Mouse (Mus musculus): ENCODE measurements around the gene Ube2l3. TPM values are rescaled to one million over a fixed set of nuclear protein-coding genes. Genes with fewer than 3 reads are reported as not detected.
"Not testable (repeated sequence)": the region's sequence is repeated elsewhere in the genome, so short reads cannot be mapped to it uniquely, and the experiment has no call there.

The Ube2l3 gene
- polyA plus RNA-seq, 1 experiment: 173 TPM

DNA sequence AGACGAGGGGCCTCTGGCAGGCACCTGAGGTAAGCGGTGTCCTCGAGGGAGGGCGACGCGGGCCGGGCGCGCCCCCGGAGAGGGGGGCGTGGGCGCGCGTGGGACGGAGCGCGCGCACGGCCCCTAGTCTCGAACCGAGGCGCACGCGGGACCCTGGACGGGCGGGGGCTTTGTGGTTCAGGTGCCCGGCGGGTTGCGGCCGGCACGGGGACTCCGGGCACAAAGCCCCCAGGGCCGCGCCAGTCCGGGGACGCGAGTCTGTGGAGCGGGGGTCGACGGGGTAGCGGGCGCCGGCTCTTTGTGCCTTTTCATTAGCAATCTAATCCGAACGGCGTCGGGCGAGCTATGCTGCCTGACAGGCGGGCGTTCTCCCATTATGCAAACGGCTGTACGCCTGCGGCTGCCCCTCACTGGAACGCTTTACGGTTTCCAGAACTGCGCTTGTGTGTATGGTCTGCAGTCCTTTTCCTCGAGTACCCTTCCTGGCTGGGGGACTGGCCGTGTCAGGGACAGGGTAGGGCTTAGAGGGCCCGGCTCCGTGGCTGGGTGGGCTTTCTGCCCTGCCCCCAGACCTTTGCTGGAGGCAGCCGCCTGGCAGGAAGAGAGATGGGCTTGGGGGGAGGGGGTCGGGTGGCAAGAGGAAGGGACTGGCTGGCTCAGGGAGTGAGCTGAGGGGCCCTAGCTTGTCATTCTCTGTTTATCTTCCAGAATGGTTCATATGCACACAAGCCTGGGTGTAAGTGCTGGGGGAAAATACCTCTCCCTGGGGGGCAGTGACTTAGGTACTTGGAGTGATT lies 31.5 kb upstream of the Ube2l3 start:
- Histone ChIP-seq H3K4me3 (ENCODE audit: insufficient read depth, low read length) (peak overlapping the region; percentile 71), H3K4me1 (ENCODE audit: control insufficient read depth, insufficient read depth, low read length) (peaks cover 14% of the 10 kb centered on the region), H3K27ac (ENCODE audit: insufficient read depth, low read length) (no peak overlapping the region)
- no peak for TF ChIP-seq POLR2A (IDR thresholded peaks at IDR 0.05; ENCODE audit: low read depth, low read length)
- no peak for TF ChIP-seq CTCF (IDR thresholded peaks at IDR 0.05; ENCODE audit: borderline replicate concordance, insufficient read depth, low read length)

GRCm38 (mm10) chr16:17232794-17233701 lies 30.6 kb upstream of the Ube2l3 start, which contains the start of gene Hic2:
Hic2 (plus strand) TSS chr16:17233572.
- Histone ChIP-seq H3K4me1 (ENCODE audit: control insufficient read depth, insufficient read depth, low read length) (peaks cover 14% of the 10 kb centered on the region), H3K27ac (ENCODE audit: insufficient read depth, low read length) (no peak within 1 kb of the TSS), H3K4me3 (ENCODE audit: insufficient read depth, low read length) (peak within 1 kb of the TSS; percentile 71)
- TF ChIP-seq POLR2A (IDR thresholded peaks at IDR 0.05; ENCODE audit: low read depth, low read length) (peak; percentile 73), CTCF (IDR thresholded peaks at IDR 0.05; ENCODE audit: borderline replicate concordance, insufficient read depth, low read length) (no peak)

- not testable (repeated sequence) for H3K27ac ChIP-seq (ENCODE audit: insufficient read depth, low read length); H3K4me3 ChIP-seq (ENCODE audit: insufficient read depth, low read length)
- H3K4me1 ChIP-seq (ENCODE audit: control insufficient read depth, insufficient read depth, low read length): peaks cover 14% of the 10 kb centered on the region
Observed at GRCm38 (mm10) chr16:17231523-17231922, 29.1 kb upstream of the Ube2l3 start.

DNA sequence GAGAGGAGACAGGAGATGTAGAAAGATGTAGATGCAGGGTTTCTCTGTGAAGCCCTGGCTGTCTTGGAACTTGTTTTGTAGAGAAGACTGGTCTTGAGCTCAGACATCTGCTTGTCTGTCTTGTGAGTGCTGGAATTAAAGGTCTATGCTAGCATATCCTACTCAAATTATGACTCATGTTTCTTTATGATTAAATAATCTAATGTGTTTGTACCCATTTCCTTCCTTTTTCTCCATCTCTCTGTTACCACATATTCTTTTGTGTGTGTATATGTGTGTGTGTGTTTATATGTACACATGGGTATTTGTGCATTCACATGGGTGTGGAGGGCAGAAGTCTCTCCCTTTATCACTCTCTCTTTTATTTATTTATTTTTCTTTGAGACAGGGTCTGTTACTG lies 24.0 kb upstream of the Ube2l3 start:
- Histone ChIP-seq H3K4me3 (ENCODE audit: insufficient read depth, low read length) (no peak overlapping the region), H3K4me1 (ENCODE audit: control insufficient read depth, insufficient read depth, low read length) (no peaks in the 10 kb centered on the region), H3K27ac (ENCODE audit: insufficient read depth, low read length) (no peak overlapping the region)
- no peak for TF ChIP-seq POLR2A (IDR thresholded peaks at IDR 0.05; ENCODE audit: low read depth, low read length)
- no peak for TF ChIP-seq CTCF (IDR thresholded peaks at IDR 0.05; ENCODE audit: borderline replicate concordance, insufficient read depth, low read length)

GRCm38 (mm10) chr16:17225584-17225983 lies 23.1 kb upstream of the Ube2l3 start:
- no peaks in the 10 kb centered on the region for H3K4me1 ChIP-seq (ENCODE audit: control insufficient read depth, insufficient read depth, low read length)
- H3K4me3 ChIP-seq (ENCODE audit: insufficient read depth, low read length): no peak overlapping the region

GRCm38 (mm10) chr16:17222197-17222596 lies 19.7 kb upstream of the Ube2l3 start:
- no peaks in the 10 kb centered on the region for H3K4me1 ChIP-seq (ENCODE audit: control insufficient read depth, insufficient read depth, low read length)
- no peak overlapping the region for H3K4me3 ChIP-seq (ENCODE audit: insufficient read depth, low read length)
- no peak for TF ChIP-seq CTCF (IDR thresholded peaks at IDR 0.05; ENCODE audit: borderline replicate concordance, insufficient read depth, low read length)
- no peak for TF ChIP-seq POLR2A (IDR thresholded peaks at IDR 0.05; ENCODE audit: low read depth, low read length)
- no peak overlapping the region for H3K27ac ChIP-seq (ENCODE audit: insufficient read depth, low read length)

More at GRCm38 (mm10) chr16:17225584-17225983, 23.1 kb upstream of the Ube2l3 start:
- TF ChIP-seq CTCF (IDR thresholded peaks at IDR 0.05; ENCODE audit: borderline replicate concordance, insufficient read depth, low read length) (no peak), POLR2A (IDR thresholded peaks at IDR 0.05; ENCODE audit: low read depth, low read length) (no peak)
- no peak overlapping the region for H3K27ac ChIP-seq (ENCODE audit: insufficient read depth, low read length)

- no peak overlapping the region for H3K4me3 ChIP-seq (ENCODE audit: insufficient read depth, low read length)
- H3K4me1 ChIP-seq (ENCODE audit: control insufficient read depth, insufficient read depth, low read length): no peaks in the 10 kb centered on the region
- TF ChIP-seq POLR2A (IDR thresholded peaks at IDR 0.05; ENCODE audit: low read depth, low read length) (no peak), CTCF (IDR thresholded peaks at IDR 0.05; ENCODE audit: borderline replicate concordance, insufficient read depth, low read length) (no peak)
- no peak overlapping the region for H3K27ac ChIP-seq (ENCODE audit: insufficient read depth, low read length)
Observed at GRCm38 (mm10) chr16:17220127-17220733, 17.8 kb upstream of the Ube2l3 start.

DNA sequence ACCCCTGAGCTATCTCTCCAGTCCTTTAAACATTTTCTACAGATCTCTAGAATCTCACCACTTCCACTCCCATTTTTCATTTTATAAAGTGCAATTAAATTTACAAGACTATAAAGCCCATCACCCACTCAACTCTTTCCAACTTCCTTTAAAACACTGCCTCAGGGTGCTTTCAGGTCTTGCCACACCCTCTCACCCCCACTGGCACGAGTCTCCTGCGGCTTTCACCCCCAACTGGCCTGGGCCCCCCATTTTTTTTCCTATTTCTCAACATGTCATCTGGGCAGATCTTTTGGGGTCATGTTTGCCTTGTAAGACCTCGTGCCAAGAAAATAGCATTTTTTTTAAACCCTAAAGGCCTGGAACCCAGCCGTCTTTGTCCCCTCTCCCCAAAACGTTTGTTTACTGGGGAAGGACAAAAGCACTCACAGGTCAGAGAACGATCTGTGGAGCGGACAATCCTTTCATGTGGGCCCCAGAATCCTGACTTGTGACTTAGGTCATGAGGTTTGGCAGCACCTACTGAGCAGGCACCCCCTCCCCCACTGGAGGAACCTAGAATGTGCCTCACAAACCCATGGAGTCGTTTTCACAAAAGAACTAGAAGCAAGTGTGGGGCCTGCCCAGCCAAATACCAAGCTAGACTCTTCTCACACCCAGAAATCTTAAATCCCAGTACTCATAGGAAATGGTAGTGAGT lies 14.6 kb upstream of the Ube2l3 start:
- no peak overlapping the region for H3K27ac ChIP-seq (ENCODE audit: insufficient read depth, low read length)
- no peaks in the 10 kb centered on the region for H3K4me1 ChIP-seq (ENCODE audit: control insufficient read depth, insufficient read depth, low read length)
- no peak for TF ChIP-seq CTCF (IDR thresholded peaks at IDR 0.05; ENCODE audit: borderline replicate concordance, insufficient read depth, low read length)
- H3K4me3 ChIP-seq (ENCODE audit: insufficient read depth, low read length): no peak overlapping the region

All from embryonic fibroblast, embryonic 13.5 days (primary cell).